Mouse (Mus musculus) heart, embryonic 16.5 days (tissue): ENCODE results near the gene Rab19. TPM values are rescaled to one million over a fixed set of nuclear protein-coding genes. Genes with fewer than 3 reads are reported as not detected.
"Not testable (repeated sequence)": the region's sequence is repeated elsewhere in the genome, so short reads cannot be mapped to it uniquely, and the experiment has no call there.

ENCODE experiments used
- ATAC-seq: fragments of 200-750 bp; cut with Nextera tagmentation; replicated peaks from 2 replicates; pipeline ENCODE4 v1.8.0; 2017; ENCODE audit warnings: moderate number of reproducible peaks; ENCODE audit not compliant: insufficient read depth, low FRiP score; ENCODE audit errors: extremely low read depth
- H3K27ac ChIP-seq: fragments of 300-500 bp; sonication (generic); 2 replicates; pipeline ENCODE4 v1.5.1; 2014; ENCODE audit warnings: mild to moderate bottlenecking, low read length, control low read depth, moderate library complexity
- H3K27me3 ChIP-seq: fragments of 300-500 bp; sonication (generic); 2 replicates; pipeline ENCODE4 v1.6.1; 2014; ENCODE audit warnings: low read length, mixed read lengths; ENCODE audit not compliant: control insufficient read depth, insufficient read depth
- H3K36me3 ChIP-seq: fragments of 300-500 bp; sonication (generic); 2 replicates; pipeline ENCODE4 v1.6.1; 2014; ENCODE audit not compliant: control insufficient read depth, insufficient read depth
- H3K4me1 ChIP-seq: fragments of 300-500 bp; sonication (generic); 2 replicates; pipeline ENCODE4 v1.6.1; 2014; ENCODE audit warnings: low read length, mixed read lengths; ENCODE audit not compliant: control insufficient read depth, insufficient read depth
- H3K4me2 ChIP-seq: fragments of 300-500 bp; sonication (generic); 2 replicates; pipeline ENCODE4 v1.6.1; 2014; ENCODE audit warnings: low read depth, mild to moderate bottlenecking, control low read depth, low read length
- H3K4me3 ChIP-seq: fragments of 300-500 bp; sonication (generic); 2 replicates; pipeline ENCODE4 v1.5.1; 2014; ENCODE audit warnings: mild to moderate bottlenecking, control low read depth, low read length
- H3K9ac ChIP-seq: fragments of 300-500 bp; sonication (generic); 2 replicates; pipeline ENCODE4 v1.6.1; 2014; ENCODE audit warnings: low read length, control low read depth
- H3K9me3 ChIP-seq: fragments of 300-500 bp; sonication (generic); replicated peaks from 2 replicates; pipeline ENCODE4 v1.6.1; 2016; ENCODE audit warnings: low read length; ENCODE audit not compliant: control insufficient read depth
- WGBS: fragments of 180-500 bp; shearing (Covaris S2); extraction: QIAGEN DNeasy Blood & Tissue Kit; methylation state at CpG from one replicate; pipeline ENCODE4 v1.1.7; 2014; 5-methylcytosine and 5-hydroxymethylcytosine counted together
- polyA plus RNA-seq: library from polyadenylated mRNA; unstranded; fragments of >200 nt; fragmentation: Nextera tagmentation; extraction: Ambion mirVana; gene quantifications from 2 replicates; pipeline ENCODE4 v1.2.1, GENCODE M21; 2015

Rab19 gene
- polyA plus RNA-seq, 1 experiment from 2014 or later: 1.9 TPM

DNA sequence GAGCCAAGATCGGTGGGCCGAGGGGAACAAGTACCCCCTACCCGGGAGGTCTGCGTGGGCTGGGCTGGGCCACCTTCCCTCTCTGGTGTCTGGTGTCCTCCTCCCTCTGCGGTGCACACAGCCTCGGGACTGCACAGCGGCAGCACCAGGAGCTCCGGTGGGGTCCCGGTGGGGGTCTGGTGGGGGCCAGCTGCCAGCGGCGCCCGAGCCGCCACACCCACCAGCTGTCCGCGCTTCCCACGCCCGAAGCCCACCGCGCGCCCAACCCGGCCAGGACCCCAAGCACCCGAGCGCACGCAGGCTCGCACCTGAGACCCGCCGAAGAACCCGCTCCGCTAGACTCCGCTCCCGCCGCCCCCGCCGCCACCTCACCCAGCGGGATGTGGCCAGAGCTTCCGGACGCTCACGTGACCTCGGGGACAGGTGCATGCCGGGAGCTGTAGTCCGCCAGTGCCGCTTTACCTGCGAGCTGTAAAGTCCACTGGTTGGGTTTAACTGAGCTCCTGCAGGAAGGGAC, 3.6 kb upstream of the Rab19 start, which contains the start of gene Slc37a3:
Gene Slc37a3, minus strand, starts transcription at position 365 of the 517 bp plus-strand sequence.
- peak; percentile 88 for ATAC-seq
- peak within 1 kb of the TSS; percentile 79 for H3K4me2 ChIP-seq
- peak within 1 kb of the TSS; percentile 56; the same call in 1 of the 2 replicates for H3K27ac ChIP-seq
- peaks cover 23% of the 10 kb centered on the region for H3K4me1 ChIP-seq
- H3K36me3 ChIP-seq: peaks cover 5% of the 10 kb centered on the region; the same call in 1 of the 2 replicates
- H3K9ac ChIP-seq: peak within 1 kb of the TSS; percentile 94
- no peaks in the 10 kb centered on the region for H3K9me3 ChIP-seq
- peak within 1 kb of the TSS; percentile 82 for H3K4me3 ChIP-seq
- H3K27me3 ChIP-seq: no peaks in the 10 kb centered on the region; the same call in 1 of the 2 replicates
- 0% methylated on average over 42 of the region's 43 CpGs for WGBS

DNA sequence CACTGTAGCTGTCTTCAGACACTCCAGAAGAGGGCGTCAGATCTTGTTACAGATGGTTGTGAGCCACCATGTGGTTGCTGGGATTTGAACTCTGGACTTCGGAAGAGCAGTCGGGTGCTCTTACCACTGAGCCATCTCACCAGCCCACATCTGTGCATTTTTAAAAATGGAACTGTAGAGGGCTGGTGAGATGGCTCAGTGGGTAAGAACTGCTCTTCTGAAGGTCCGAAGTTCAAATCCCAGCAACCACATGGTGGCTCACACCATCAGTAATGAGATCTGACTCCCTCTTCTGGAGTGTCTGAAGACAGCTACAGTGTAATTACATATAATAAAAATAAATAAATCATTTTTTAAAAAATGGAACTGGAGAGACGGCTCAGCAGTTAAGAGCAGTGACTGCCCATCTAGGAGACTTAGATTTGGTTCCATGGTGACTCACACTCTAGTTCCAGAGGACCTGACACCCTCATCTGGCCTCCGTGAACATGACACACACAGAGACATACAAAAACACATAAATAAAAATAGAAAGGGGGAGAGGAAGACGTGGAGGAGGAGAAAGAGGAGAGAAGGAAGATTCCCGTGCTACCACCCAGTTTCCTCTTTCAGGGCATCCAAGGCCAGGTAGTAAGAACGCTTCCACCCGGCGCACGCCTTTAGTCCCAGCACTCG, 2.7 kb upstream of the Rab19 start:
- H3K9me3 ChIP-seq, ATAC-seq, H3K4me2 ChIP-seq, H3K9ac ChIP-seq, H3K36me3 ChIP-seq, H3K27me3 ChIP-seq, H3K4me3 ChIP-seq, H3K27ac ChIP-seq: not testable (repeated sequence)
- WGBS: 71% methylated on average over 12 of the region's 13 CpGs
- peaks cover 19% of the 10 kb centered on the region for H3K4me1 ChIP-seq

DNA sequence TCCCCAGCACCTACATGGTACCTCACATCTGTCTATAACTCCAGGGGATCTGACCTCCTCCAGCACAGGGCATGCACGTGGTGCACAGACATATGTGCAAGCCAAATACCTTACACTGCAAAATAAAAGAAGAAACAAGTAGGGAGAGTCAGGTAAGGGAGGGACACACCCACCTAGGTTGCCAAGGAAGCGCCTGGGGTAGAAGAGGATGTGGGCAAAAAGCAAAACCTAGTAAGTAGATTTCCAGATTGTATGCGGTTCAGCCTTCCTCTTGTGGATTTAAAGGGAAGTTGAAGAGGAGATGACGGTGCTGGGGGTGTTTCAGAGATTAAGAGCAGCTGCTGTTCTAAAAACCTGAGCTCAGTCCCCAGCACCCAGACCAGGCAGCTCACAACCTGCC, 1.8 kb upstream of the Rab19 start:
- H3K36me3 ChIP-seq: no peaks in the 10 kb centered on the region
- 44% methylated on average over 4 of the region's 4 CpGs for WGBS
- ATAC-seq: no peak
- no peak overlapping the region; the same call in 1 of the 2 replicates for H3K27ac ChIP-seq
- H3K4me2 ChIP-seq: no peak overlapping the region
- no peak overlapping the region for H3K9ac ChIP-seq
- H3K9me3 ChIP-seq: no peaks in the 10 kb centered on the region
- no peak overlapping the region for H3K4me3 ChIP-seq
- H3K27me3 ChIP-seq: no peaks in the 10 kb centered on the region; the same call in 1 of the 2 replicates
- H3K4me1 ChIP-seq: peaks cover 18% of the 10 kb centered on the region

DNA sequence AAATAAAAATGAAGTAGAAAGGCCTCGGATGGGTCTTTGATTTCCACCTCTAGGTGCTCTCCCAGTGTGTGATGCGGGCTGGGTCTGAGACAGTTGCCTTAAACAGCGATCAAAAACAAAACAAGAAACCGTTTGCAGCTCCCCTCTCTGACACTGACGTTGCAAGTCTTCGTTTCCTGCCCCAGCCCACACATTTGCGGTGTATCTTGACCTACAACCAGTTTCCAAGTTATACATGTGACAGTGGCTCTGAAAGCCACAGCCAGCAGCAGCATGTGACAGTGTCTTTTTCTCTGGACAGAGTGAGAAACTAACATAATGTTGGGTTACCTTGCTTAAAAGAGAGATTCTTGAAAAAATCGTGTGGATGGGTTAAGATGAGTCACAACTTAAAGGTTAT, 1.2 kb upstream of the Rab19 start:
- H3K9ac ChIP-seq: no peak overlapping the region
- no peak overlapping the region for H3K4me2 ChIP-seq
- peak overlapping the region; percentile 32; the same call in 1 of the 2 replicates for H3K27ac ChIP-seq
- no peaks in the 10 kb centered on the region for H3K36me3 ChIP-seq
- H3K27me3 ChIP-seq: no peaks in the 10 kb centered on the region; the same call in 1 of the 2 replicates
- ATAC-seq: no peak
- no peak overlapping the region for H3K4me3 ChIP-seq
- H3K9me3 ChIP-seq: no peaks in the 10 kb centered on the region
- peaks cover 18% of the 10 kb centered on the region for H3K4me1 ChIP-seq
- WGBS: 63% methylated on average over 8 of the region's 8 CpGs

DNA sequence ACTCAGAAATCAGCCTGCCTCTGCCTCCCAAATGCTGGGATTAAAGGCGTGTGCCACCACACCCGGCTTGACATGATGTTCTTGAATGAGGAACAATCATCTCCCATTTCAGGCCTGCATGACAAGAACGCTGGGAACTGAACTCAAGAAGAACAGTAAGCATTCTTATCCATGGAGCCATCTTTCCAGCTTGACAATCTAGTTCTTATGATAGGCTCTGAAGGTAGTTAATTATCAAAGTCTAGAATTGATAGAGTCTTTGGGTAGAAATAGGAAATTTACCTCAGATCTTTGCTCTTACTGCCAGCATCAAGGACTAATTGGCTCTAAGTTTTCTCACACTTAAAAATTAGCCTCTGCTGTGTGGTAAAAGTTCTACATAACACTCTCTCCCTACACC, 699 bp upstream of the Rab19 start:
- no peaks in the 10 kb centered on the region for H3K9me3 ChIP-seq
- H3K9ac ChIP-seq: no peak overlapping the region
- peaks cover 18% of the 10 kb centered on the region for H3K4me1 ChIP-seq
- 82% methylated on average over 3 of the region's 3 CpGs for WGBS
- no peak overlapping the region for H3K4me3 ChIP-seq
- H3K27me3 ChIP-seq: no peaks in the 10 kb centered on the region; the same call in 1 of the 2 replicates
- H3K36me3 ChIP-seq: no peaks in the 10 kb centered on the region
- no peak overlapping the region for H3K27ac ChIP-seq
- H3K4me2 ChIP-seq: no peak overlapping the region
- ATAC-seq: no peak

DNA sequence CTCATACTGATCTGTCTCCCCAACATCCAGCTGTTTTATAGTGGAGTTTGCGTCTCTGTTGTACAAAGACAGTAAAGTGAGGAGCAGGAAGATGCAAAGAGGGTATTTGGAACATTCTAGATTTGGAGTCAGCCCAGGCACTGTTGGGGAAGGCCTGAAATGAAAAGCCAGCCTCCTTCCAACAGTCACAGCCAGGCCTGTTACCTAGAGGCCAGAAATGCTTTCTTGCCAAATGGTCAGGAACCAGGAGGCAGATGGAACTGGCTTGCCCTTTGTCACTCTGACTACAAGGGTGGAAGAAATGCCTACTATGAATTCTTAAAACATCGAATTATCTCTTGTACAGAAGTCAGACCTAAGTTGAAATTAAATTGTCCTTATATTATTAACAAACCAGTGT, 9.0 kb downstream of the Rab19 start:
- 87% methylated on average over 2 of the region's 2 CpGs for WGBS
- Histone ChIP-seq H3K4me3 (no peak overlapping the region), H3K4me2 (no peak overlapping the region), H3K27me3 (no peaks in the 10 kb centered on the region), H3K36me3 (no peaks in the 10 kb centered on the region), H3K9ac (no peak overlapping the region; the same call in 1 of the 2 replicates), H3K9me3 (no peaks in the 10 kb centered on the region), H3K27ac (no peak overlapping the region), H3K4me1 (no peaks in the 10 kb centered on the region)
- no peak for ATAC-seq

DNA sequence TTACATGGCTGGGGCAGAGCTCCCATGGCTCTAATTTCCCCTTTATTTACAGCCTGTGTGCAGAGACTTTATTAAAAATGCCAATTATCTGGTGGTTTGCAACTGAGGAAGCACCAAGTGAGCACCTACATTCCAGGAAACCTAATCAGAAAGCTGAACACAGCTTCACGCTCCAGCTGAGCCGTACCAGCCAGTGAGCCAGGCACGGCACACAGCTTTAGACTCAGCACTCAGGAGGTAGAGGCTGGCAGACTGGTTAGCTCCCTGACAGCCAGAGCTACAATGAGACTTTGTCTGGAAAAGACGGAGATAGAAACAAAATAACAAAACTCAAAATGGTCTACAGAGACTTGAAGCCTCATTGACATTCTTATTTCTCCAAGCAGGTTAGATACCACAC, 14.5 kb downstream of the Rab19 start:
- 81% methylated on average over 4 of the region's 4 CpGs for WGBS
- Histone ChIP-seq H3K4me1 (no peaks in the 10 kb centered on the region), H3K9me3 (no peaks in the 10 kb centered on the region), H3K4me3 (no peak overlapping the region), H3K27ac (no peak overlapping the region), H3K4me2 (no peak overlapping the region), H3K9ac (no peak overlapping the region), H3K36me3 (0 out of 2 replicates have a peak, but pooled peaks cover 2% of the 10 kb centered on the region), H3K27me3 (no peaks in the 10 kb centered on the region)
- no peak for ATAC-seq

DNA sequence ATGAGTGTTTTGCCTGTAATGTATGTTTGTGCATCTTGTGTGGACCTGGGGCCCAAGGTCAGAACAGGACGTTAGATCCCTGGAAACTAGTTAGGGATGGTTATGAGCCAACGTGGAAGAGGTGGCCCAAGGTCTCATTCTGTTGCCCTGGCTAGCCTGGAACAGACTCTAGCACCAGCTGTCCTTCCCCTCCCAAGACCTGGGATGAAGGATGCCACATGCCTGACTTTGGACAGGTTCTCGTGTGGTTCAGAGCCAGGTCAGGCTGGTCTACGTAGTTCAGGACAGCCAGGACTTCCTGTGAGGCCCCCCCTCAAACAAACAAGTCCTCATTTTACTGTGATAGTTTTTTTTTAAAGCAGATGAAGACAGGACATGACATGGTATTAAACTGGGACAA, 14.9 kb downstream of the Rab19 start:
- Histone ChIP-seq H3K27me3 (no peaks in the 10 kb centered on the region), H3K36me3 (0 out of 2 replicates have a peak, but pooled peaks cover 2% of the 10 kb centered on the region), H3K4me1 (no peaks in the 10 kb centered on the region), H3K27ac (no peak overlapping the region), H3K9ac (no peak overlapping the region), H3K9me3 (no peaks in the 10 kb centered on the region), H3K4me2 (no peak overlapping the region), H3K4me3 (no peak overlapping the region)
- ATAC-seq: no peak
- 73% methylated on average over 4 of the region's 4 CpGs for WGBS

DNA sequence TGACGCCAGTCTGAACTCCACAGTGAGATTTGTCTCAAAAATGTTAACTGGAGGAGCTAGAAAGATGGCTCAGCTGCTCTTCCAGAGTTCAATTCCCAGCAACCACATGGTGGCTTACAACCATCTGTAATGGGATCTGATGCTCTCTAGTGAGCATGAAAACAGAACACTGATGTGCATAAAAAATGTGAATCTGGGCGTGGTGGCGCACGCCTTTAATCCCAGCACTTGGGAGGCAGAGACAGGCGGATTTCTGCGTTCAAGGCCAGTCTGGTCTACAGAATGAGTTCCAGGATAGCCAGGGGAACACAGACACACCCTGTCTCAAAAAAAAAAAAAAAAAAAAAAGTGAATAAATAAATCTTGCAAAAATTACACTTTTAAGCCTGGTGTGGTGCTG, 16.1 kb downstream of the Rab19 start:
- WGBS: 93% methylated on average over 6 of the region's 6 CpGs

More for the DNA sequence above, 16.1 kb downstream of the Rab19 start:
- no peak for ATAC-seq
- Histone ChIP-seq H3K4me2 (no peak overlapping the region), H3K9me3 (no peaks in the 10 kb centered on the region), H3K36me3 (0 out of 2 replicates have a peak, but pooled peaks cover 2% of the 10 kb centered on the region), H3K27ac (no peak overlapping the region), H3K4me3 (no peak overlapping the region), H3K9ac (no peak overlapping the region), H3K27me3 (no peaks in the 10 kb centered on the region), H3K4me1 (no peaks in the 10 kb centered on the region)
